ENCODE assay signal across 8 mouse cellular contexts in genomic region chr2:153560664-153561541, GRCm38 (mm10). TPM values are rescaled to one million over a fixed set of nuclear protein-coding genes. Genes with fewer than 3 reads are reported as not detected.
A peak's percentile ranks its signal among the peaks of the same experiment; 100 is the strongest.
DNase-seq lines count a peak whose midpoint lies in the region; TF ChIP-seq lines count a peak whose summit lies in the region.

No protein-coding gene starts in this region.

- H3K27ac ChIP-seq in kidney, adult 2 months (ENCODE audit: insufficient read depth, low read depth, low read length): no peak overlapping the region
- H3K27ac ChIP-seq in heart, embryonic 10.5 days: peak overlapping the region; percentile 97

- no peak for TF ChIP-seq CTCF in kidney, adult 2 months (conservative IDR thresholded peaks at IDR 0.05; ENCODE audit: insufficient read depth, insufficient read length, low read depth, low read length)
- no peak for TF ChIP-seq CTCF in brain, embryonic 14.5 days (IDR thresholded peaks at IDR 0.05; ENCODE audit: borderline replicate concordance, extremely low read depth, insufficient read depth, insufficient read length)

- no peaks in the 10 kb centered on the region for H3K36me3 ChIP-seq in kidney, adult 2 months (ENCODE audit: control insufficient read depth, insufficient read depth, low read length)
- H3K36me3 ChIP-seq in heart, embryonic 10.5 days: no peaks in the 10 kb centered on the region

- no peaks in the 10 kb centered on the region for H3K27me3 ChIP-seq in kidney, adult 2 months (replicated peaks; ENCODE audit: control insufficient read depth, insufficient read depth, low read length)
- 0 out of 2 replicates have a peak, but pooled peaks cover 5% of the 10 kb centered on the region for H3K27me3 ChIP-seq in heart, embryonic 10.5 days (ENCODE audit: insufficient read depth, poor library complexity, severe bottlenecking)

- H3K4me1 ChIP-seq in kidney, adult 2 months (ENCODE audit: control insufficient read depth, insufficient read depth, low read length): 0 out of 2 replicates have a peak, but pooled peaks cover 3% of the 10 kb centered on the region
- H3K4me1 ChIP-seq in heart, embryonic 10.5 days: peaks cover 61% of the 10 kb centered on the region

- no peak overlapping the region for H3K4me3 ChIP-seq in kidney, adult 2 months (ENCODE audit: insufficient read depth, low read depth, low read length)
- H3K4me3 ChIP-seq in heart, embryonic 10.5 days: peak overlapping the region; percentile 53

- peak; percentile 19 for DNase-seq in kidney, adult 2 months
- DNase-seq in kidney, adult 9 months: no peak
- DNase-seq in brain, embryonic 14.5 days (ENCODE audit: low read depth): peak; percentile 83
- DNase-seq in heart, embryonic 10.5 days (ENCODE audit: low spot score): peak; percentile 95
- peak; percentile 41 for DNase-seq in kidney, postnatal 14 days
- DNase-seq in lung, postnatal 25 days (ENCODE audit: low spot score): peak; percentile 23
- DNase-seq in retina, embryonic 14.5 days (ENCODE audit: low spot score): peak; percentile 67
- DNase-seq in urinary bladder, postnatal 10 days (ENCODE audit: low spot score): no peak

- H3K9me3 ChIP-seq in heart, embryonic 10.5 days: no peaks in the 10 kb centered on the region

- TF ChIP-seq POLR2A in kidney, adult 2 months (IDR thresholded peaks at IDR 0.05; ENCODE audit: low read depth, low read length): no peak
- no peak for TF ChIP-seq POLR2A in brain, embryonic 14.5 days (IDR thresholded peaks at IDR 0.05; ENCODE audit: borderline replicate concordance, extremely low read depth, insufficient read depth, insufficient read length, poor library complexity, severe bottlenecking)

- 8% methylated on average over 21 of the region's 21 CpGs for WGBS in kidney, adult 2 months
- WGBS in heart, embryonic 10.5 days: 9% methylated on average over 21 of the region's 21 CpGs

RNA-seq across cellular contexts. Expression of gene Nol4l, which starts 31.1 kb away (rescaled TPM):
- 11.9 and 14.5 TPM in 2 replicates for polyA plus RNA-seq in kidney, adult 2 months (2012; rRNA removed)
- 70.2 and 101 TPM in 2 replicates for polyA plus RNA-seq in brain, embryonic 14.5 days (2012; rRNA removed)
- polyA plus RNA-seq in heart, embryonic 10.5 days (2016; fragmentation: Nextera tagmentation; extraction: Ambion mirVana): 20.8 and 21.4 TPM in 2 replicates

Comparison
In these comparisons a context has a peak if more than half of its experiments do, and no peak if none do; other contexts are left out.
1. DNase-seq: peak in kidney, adult 2 months (single experiment), brain, embryonic 14.5 days (single experiment), heart, embryonic 10.5 days (single experiment), kidney, postnatal 14 days (single experiment), lung, postnatal 25 days (single experiment) and retina, embryonic 14.5 days (single experiment); none in kidney, adult 9 months (single experiment) and urinary bladder, postnatal 10 days (single experiment).